Mouse (Mus musculus) intestine, postnatal 0 days (tissue): Measurements from ENCODE around the gene Abhd6. TPM values are rescaled to one million over a fixed set of nuclear protein-coding genes. Genes with fewer than 3 reads are reported as not detected.

Experiments
- ATAC-seq: fragments of 200-750 bp; cut with Nextera tagmentation; 2 replicates; pipeline ENCODE4 v1.8.0; 2017; ENCODE audit warnings: mild to moderate bottlenecking, moderate TSS enrichment, moderate library complexity
- H3K27ac ChIP-seq: fragments of 300-500 bp; sonication (generic); 2 replicates; pipeline ENCODE4 v1.5.1; 2014; ENCODE audit warnings: mild to moderate bottlenecking, low read depth, low read length, moderate library complexity
- H3K27me3 ChIP-seq: fragments of 300-500 bp; sonication (generic); replicated peaks from 2 replicates; pipeline ENCODE4 v1.6.1; 2014; ENCODE audit warnings: low read length, mixed read lengths; ENCODE audit not compliant: control insufficient read depth, insufficient read depth
- H3K36me3 ChIP-seq: fragments of 300-500 bp; sonication (generic); 2 replicates; pipeline ENCODE4 v1.6.1; 2014; ENCODE audit warnings: mild to moderate bottlenecking, moderate library complexity; ENCODE audit not compliant: control insufficient read depth, insufficient read depth
- H3K4me1 ChIP-seq: fragments of 300-500 bp; sonication (generic); replicated peaks from 2 replicates; pipeline ENCODE4 v1.6.1; 2014; ENCODE audit warnings: antibody characterized with exemption, low read length, mixed read lengths; ENCODE audit not compliant: control insufficient read depth, insufficient read depth
- H3K4me2 ChIP-seq: fragments of 300-500 bp; sonication (generic); replicated peaks from 2 replicates; pipeline ENCODE4 v1.6.1; 2014; ENCODE audit warnings: low read depth, mild to moderate bottlenecking, moderate library complexity
- H3K4me3 ChIP-seq: fragments of 300-500 bp; sonication (generic); 2 replicates; pipeline ENCODE4 v1.5.1; 2014; ENCODE audit warnings: low read depth, low read length
- H3K9ac ChIP-seq: fragments of 300-500 bp; sonication (generic); 2 replicates; pipeline ENCODE4 v1.6.1; 2014; ENCODE audit warnings: mild to moderate bottlenecking, low read depth, low read length
- H3K9me3 ChIP-seq: fragments of 300-500 bp; sonication (generic); 2 replicates; pipeline ENCODE4 v1.6.1; 2016; ENCODE audit warnings: mixed run types; ENCODE audit not compliant: control insufficient read depth
- CTCF ChIP-seq: sonication (generic); IDR thresholded peaks from 2 replicates; pipeline ENCODE4 v1.5.1; 2016; ENCODE audit warnings: low read depth, mild to moderate bottlenecking, control low read depth, antibody characterized with exemption, moderate library complexity
- WGBS: fragments of 180-500 bp; shearing (Covaris S2); extraction: QIAGEN DNeasy Blood & Tissue Kit; methylation state at CpG from one replicate; pipeline ENCODE4 v1.1.7; 2014; 5-methylcytosine and 5-hydroxymethylcytosine counted together
- polyA plus RNA-seq: library from polyadenylated mRNA; unstranded; fragments of >200 nt; fragmentation: Nextera tagmentation; extraction: Ambion mirVana; gene quantifications from 2 replicates; pipeline ENCODE4 v1.2.1, GENCODE M21; 2015

The Abhd6 gene
- polyA plus RNA-seq, 1 experiment from 2014 or later: 11.8 TPM

DNA sequence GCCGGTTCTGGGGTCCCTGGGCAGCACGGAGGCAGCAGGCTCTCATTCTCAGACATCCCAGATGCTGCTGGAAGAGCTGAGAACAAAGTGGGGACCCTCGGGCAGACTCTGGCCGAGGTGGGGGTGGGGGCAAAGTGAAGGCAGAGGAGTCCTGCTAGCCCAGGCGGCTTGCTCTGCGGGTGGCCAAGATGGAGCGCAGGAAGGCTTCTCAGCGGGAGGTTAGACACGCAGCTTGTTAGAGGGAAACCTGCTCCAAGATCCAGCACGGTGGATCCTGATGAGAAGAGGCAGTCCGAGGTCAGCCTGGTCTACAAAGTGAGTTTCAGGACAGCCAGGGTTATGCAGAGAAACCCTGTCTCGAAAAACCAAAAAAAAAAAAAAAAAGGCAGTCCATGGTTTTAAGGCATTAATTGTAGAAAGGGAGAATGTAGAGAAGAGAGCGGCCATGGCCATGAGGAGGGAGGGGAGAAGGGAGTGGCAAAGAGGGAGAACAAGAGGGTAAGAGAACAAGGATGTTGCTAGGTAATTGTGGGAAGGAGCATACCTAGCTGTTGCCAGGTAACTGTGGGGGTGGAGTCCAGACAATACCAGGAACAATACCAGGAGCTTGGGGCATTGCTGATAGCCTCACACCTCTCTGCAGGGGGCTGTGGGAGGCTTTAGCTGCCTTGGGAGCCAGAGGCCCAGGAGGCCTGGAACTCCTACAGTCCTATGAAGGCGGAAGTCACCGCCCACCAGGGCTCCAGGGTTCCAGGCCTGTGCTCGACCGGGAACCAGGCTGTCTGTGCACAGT is 51.8 kb downstream of the Abhd6 start:
- H3K27me3 ChIP-seq: no peaks in the 10 kb centered on the region
- WGBS: 46% methylated on average over 17 of the region's 17 CpGs
- no peak overlapping the region for H3K4me2 ChIP-seq
- H3K4me3 ChIP-seq: no peak overlapping the region
- peak; percentile 63; the same call in 1 of the 2 replicates for ATAC-seq
- H3K4me1 ChIP-seq: no peaks in the 10 kb centered on the region
- H3K9ac ChIP-seq: no peak overlapping the region
- TF ChIP-seq CTCF: no peak
- no peaks in the 10 kb centered on the region for H3K9me3 ChIP-seq
- peaks cover 12% of the 10 kb centered on the region for H3K36me3 ChIP-seq
- H3K27ac ChIP-seq: no peak overlapping the region

DNA sequence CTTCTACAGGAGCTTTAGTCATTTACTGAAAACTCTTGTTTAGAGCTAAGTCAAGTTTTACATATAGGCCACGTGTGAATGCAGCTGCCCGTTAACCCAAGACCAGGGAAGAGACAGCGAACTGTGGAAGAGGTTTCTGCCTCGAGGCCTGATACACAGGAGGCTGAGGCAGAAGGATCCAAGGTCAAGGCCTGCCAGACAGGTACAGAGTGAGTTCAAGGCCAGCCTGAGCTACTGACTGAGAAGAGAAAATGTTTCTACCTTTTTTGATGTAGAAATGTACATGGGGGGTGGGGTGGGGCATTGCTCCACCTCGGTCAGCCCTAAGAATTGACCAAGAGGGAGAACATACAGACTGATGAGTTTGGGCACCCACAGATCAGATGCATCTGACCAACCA is 53.4 kb downstream of the Abhd6 start:
- Histone ChIP-seq H3K4me2 (no peak overlapping the region), H3K4me1 (no peaks in the 10 kb centered on the region), H3K9ac (no peak overlapping the region), H3K36me3 (no peaks in the 10 kb centered on the region; the same call in 1 of the 2 replicates), H3K27ac (no peak overlapping the region), H3K27me3 (no peaks in the 10 kb centered on the region), H3K4me3 (no peak overlapping the region), H3K9me3 (no peaks in the 10 kb centered on the region)
- TF ChIP-seq CTCF: no peak
- no peak for ATAC-seq
- WGBS: 73% methylated on average over 5 of the region's 5 CpGs

GRCm38 (mm10) chr14:8059938-8060337 is 57.2 kb downstream of the Abhd6 start:
- H3K27ac ChIP-seq: no peak overlapping the region
- no peaks in the 10 kb centered on the region for H3K4me1 ChIP-seq
- H3K9me3 ChIP-seq: no peaks in the 10 kb centered on the region
- H3K4me2 ChIP-seq: no peak overlapping the region
- TF ChIP-seq CTCF: no peak
- no peak overlapping the region for H3K4me3 ChIP-seq
- no peak for ATAC-seq
- no peaks in the 10 kb centered on the region for H3K27me3 ChIP-seq
- 92% methylated on average over 7 of the region's 7 CpGs for WGBS
- no peak overlapping the region for H3K9ac ChIP-seq
- no peaks in the 10 kb centered on the region for H3K36me3 ChIP-seq

DNA sequence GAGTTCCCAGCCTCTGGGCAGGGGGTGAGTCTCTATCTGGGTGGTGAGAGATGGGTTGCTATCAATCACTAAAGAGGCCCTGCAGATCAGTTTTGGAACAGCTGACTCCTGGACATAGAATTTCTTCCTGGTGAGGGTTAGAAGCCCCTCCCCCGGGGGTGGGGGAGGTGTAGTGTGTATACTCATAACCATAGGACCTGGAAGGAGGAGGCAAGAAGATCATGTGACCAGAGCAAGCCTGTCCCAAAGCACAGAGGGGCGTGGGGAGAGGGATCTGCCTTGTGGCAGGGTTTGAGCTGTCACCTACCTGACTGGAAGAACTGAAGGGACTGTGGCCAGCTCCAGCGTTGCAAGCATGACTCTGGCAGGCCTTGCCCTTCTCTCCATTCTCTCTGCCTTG is 59.4 kb downstream of the Abhd6 start:
- no peak for ATAC-seq
- Histone ChIP-seq H3K9ac (no peak overlapping the region), H3K9me3 (no peaks in the 10 kb centered on the region), H3K36me3 (no peaks in the 10 kb centered on the region), H3K27me3 (no peaks in the 10 kb centered on the region), H3K4me1 (no peaks in the 10 kb centered on the region), H3K27ac (no peak overlapping the region), H3K4me3 (no peak overlapping the region), H3K4me2 (no peak overlapping the region)
- no peak for TF ChIP-seq CTCF
- WGBS: 31% methylated on average over 3 of the region's 3 CpGs

DNA sequence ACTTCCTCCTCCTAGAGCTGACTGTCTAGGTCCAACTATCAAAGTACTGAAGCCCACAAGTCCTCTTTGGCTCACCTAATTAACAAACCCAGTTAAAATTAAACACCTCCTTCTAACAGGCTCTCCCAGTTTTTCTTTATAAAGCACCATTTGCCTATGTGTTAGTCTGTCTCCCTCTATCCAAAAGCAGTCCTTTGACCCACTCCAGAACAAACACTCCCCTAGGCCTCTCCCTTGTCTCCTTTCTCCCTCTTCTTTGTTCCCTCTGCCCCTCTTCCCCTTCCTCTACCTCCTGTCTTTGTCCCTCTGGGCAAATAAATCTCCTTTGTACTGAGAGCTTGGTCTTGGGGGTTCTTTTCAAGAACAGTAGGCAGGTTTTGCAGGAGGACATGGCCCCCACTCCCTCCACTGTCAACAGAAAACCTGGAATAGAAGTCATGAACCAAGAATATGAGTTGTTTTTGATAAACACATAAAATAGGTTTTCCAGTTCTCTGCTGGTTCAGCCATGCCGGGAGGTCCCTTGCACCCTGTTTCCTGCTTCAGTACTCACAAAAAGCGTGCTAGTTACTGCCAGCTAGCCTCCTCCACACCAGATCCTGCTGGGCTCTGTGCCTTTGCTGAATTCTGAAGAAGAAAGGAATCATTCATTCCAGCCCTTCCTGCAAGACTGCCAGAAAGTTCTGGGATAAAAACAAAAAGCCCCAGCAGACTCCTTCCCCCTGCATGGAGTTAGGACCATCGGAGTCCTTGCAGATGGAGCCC is 60.0 kb downstream of the Abhd6 start:
- WGBS: 83% methylated on average over 3 of the region's 3 CpGs
- no peak overlapping the region for H3K27ac ChIP-seq
- no peaks in the 10 kb centered on the region for H3K36me3 ChIP-seq
- no peak overlapping the region for H3K9ac ChIP-seq
- no peak for ATAC-seq
- TF ChIP-seq CTCF: no peak
- H3K4me2 ChIP-seq: no peak overlapping the region
- H3K4me3 ChIP-seq: no peak overlapping the region
- no peaks in the 10 kb centered on the region for H3K9me3 ChIP-seq
- no peaks in the 10 kb centered on the region for H3K4me1 ChIP-seq
- no peaks in the 10 kb centered on the region for H3K27me3 ChIP-seq
